Mouse (Mus musculus) embryo, embryonic 10 days (tissue): ENCODE measurements around the gene Nkx2-2.

Experiments used
- DNase-seq: peaks from one replicate; pipeline ENCODE4 v3.0.0-alpha.2; 2015; ENCODE audit warnings: low spot score

Nkx2-2 gene

DNA sequence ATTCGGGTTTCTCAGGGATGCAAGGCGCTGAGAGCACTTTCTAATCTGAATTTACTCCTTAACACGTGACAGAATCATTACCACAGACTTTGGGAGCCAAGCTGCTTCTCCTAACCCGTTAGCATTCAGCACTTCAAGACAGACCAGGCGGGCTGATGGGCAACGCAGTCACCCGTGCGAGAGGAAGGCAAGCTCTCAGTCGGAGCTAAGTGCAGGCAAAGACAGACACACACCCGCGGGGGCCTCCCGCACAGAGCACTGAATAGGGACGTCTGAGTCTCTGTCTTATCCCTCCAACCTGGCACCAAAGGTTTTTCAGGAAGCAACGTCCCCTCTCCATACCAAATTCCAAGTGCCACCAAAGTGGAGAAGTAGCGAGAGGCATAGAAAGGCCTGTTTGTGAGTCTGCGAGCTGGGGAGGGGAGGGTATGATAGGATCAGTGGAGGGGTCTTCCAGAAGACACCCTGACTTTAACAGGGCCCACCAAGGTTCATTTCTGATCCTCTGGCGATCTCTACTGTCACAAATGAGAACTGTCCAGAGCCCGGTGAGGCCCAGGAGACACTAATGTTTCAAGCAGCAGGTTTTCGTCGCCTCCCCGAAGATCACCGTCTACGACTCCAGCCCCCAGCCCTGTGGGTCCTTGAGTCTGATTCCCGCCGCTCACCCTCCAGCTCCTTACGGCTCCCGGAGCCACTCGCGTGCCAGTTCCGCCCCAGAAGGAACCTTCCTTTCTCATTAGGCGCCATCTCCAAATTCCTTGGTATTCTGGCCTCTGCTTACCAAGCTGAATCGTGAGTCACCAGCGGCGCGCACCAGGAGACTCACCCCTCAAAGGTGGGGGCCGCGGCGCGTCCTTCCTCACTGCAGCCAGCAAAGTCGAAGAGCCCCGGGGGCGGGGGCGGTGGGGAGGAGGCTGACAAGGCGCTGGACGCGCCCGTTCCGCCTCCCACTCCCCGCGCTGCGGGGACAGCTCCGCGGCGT, at the start of gene Nkx2-2:
Gene Nkx2-2, minus strand, starts transcription at position 973 of the 985 bp plus-strand sequence.
- peak; percentile 49 for DNase-seq

DNA sequence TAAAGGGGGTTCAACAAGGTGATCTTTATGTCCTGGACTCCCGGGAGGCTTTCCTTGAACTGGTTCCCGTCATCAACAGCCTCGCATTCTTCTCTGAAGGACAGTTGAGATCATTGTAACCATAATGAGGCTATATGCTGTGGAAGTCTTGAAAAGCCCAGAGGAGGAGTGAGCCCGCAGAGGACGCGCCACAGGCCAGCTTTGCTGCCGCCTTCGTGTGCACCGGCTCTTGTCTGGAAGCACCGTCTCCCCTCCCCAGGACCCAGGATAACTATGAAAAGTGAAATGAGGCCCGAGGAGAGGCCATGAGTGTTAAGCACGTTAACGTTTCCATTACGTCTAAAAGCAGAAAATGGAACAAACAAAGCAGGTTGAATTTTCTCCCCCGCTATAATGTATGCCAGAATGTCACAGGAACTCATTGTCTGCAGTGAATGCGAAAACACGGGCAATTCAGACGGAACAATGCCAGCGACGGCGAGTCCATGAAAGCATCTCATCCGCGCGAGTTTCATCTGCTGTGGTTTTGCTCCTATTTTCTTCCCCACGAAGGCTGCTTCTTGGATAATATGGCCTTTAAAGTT, 41.8 kb upstream of the Nkx2-2 start:
- DNase-seq, result no peak

DNA sequence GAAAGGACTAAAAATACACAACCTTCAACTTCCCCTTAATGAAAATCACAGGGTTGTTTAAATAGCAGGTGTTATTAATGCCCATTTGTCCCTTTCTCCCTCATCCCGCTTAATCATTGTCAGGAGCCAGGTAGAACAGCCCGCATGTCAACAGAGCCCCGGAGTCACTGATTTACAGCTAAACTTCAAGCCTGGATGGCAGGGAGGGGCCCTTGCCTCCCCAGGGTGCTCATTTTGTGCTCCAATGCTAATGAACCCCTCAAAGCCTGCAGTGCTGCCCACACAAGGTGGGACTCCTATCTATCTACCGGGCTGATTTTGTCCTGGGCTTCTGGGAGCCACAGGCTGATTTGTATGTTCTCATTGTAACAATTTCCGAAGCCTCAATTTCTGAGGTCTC, 37.1 kb upstream of the Nkx2-2 start:
- DNase-seq, result no peak

DNA sequence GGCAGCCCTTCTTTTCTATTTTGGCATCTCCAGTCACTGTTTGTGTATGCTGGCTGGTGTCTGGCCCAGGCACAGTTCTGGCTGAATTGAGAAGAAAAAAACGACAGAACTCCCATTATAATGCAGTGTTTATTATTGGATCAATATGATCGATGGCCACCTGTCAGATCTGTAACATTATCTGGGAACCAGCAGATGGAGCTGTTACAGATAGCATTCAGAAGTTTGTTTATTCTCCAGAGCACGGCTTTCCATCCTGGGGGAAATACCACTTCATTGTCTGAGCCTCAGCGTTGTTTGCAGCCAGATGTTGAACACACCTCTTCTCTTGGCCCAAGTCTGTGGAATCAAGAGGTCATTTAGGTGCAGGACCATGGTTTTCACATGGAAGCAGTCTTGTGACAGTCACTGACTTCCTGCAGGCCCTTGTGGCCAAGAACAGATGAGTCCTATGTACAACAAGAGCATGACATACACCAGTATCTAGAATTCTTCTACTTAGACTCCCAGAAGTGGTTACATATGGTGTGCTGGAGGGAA, 11.1 kb upstream of the Nkx2-2 start:
- DNase-seq, result peak; percentile 41

DNA sequence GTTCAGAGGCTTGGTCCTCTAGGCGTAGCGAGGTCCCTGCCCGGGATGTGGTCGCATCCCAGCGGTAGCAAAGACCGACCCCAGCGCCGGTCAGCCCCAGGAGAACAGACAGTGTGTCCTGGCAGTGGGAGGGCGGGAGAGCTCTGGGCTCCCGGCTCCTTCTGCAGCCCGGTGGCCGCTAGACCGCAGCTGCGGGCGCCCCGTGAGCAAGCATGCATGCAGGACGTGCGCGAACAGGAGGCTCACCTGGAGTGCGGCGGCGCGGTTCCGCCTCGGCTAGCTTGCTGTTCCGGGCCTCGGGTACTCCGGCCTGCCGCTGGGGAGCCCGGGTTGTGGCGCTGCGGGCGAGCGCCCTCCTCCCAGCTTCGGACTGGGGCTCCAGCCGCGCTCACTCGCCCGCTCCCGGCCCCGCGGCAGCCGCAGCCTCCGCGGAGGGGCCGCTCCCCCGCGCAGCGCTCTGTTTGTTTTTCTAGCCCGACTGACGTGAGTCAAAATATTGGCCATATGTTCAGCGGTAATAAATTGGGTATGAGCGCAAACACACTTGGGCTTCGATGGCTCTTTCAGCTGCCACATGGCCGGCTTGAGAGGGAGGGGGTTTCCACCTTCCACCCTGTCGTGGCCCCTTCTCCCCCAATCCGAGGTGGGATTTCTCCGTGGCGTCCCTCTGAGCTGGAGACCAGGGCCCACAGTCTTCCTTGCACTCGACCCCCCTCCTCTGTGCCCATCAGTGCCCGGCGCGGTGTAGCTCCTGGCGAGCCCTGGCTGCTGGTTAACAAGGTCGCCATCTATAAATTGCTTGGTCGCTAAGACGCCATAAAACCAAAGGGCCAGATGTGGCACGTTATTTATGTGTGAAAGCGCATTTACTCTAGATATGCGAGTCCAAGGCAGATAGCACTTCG, 920 bp upstream of the Nkx2-2 start:
- DNase-seq, result peak; percentile 48

DNA sequence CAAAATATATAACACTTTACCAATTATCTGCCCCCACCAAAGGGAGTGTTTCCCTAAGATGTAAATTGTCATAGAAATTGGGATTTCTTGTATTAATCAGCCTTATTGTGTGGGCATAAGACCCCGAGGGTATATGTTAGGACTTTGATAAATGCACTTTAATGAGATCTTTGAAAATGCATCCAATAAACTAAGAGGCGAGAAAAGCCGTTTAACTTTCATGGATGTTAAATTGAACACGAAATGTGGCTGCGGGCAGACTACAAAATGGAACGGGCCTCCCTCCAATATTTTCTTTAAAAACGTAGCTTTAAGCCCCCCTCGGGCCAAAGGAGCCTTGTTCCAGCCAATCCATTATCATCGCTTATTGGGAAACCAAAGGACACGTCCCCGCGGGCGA, 1.3 kb downstream of the Nkx2-2 start:
- DNase-seq, result no peak

DNA sequence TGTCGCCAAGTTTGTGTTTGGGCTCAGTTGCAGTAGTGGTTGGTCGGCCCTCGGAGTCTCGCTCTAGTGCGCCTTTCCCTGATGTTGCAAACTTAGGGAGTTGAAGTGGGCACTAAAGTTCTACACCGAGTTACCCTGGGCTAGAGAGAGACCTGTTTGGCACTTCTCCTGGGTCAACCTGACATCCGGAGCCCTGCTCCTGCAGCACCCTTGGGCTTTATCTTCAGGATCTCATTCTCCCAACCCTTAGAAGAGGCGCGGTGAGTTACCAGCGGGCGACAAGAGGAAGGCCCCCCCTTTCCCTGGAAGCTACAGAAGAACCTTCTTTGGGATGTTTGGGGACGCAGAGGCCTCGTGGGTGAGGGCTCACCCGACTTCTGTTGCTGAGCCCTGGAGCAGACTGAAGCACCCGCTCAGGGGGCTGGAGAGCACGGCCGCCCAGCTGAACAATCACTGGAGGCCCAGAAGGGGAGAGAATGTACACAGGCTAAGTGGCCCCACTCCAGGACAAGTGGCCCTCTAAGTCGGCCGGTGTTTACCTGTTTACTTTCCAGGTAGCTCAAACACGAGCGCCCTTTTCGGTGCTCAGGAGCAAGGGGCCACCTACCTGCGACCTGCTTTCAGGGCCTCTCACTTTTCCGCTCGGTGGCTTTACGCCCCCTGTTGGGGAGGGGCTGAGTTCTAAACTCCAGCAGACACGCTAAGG, 3.6 kb downstream of the Nkx2-2 start:
- DNase-seq, result no peak

DNA sequence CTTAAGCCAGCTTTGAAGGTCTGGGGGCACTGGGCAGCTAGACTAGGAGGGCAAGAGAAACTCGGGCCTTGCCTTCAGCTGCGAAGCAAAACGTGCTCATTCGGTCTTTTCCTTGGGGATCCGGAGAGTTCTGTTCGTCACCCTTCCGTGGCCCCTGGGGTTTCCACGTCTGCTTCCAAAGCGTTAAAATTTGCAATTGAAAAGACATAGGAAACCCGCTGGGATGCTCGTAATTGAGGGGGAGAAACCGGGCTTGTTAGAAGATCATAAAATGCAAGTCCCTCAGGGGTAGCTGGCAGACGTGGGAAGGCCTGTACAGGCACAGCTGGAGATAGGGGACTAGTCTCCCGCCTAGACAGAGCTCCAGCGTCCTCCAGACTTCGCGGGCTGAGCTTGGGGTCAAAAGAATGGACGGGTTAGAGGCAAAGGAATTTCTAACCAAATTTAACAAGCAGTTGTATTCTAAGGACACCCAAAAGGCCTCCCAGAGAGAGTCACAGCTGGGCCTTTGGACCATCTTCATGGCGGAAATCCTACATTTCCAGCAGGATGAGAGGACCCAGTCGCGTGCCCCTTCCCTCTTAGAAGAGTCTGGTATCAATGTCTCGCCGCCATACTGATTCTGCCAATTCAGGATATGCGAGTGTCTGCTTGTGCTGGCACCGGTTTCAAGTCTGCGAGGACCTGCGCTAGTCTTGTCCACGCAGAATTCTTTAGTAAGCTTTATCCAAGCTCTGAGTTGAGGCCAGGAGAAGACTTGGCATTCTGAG, 4.3 kb downstream of the Nkx2-2 start:
- DNase-seq, result no peak

DNA sequence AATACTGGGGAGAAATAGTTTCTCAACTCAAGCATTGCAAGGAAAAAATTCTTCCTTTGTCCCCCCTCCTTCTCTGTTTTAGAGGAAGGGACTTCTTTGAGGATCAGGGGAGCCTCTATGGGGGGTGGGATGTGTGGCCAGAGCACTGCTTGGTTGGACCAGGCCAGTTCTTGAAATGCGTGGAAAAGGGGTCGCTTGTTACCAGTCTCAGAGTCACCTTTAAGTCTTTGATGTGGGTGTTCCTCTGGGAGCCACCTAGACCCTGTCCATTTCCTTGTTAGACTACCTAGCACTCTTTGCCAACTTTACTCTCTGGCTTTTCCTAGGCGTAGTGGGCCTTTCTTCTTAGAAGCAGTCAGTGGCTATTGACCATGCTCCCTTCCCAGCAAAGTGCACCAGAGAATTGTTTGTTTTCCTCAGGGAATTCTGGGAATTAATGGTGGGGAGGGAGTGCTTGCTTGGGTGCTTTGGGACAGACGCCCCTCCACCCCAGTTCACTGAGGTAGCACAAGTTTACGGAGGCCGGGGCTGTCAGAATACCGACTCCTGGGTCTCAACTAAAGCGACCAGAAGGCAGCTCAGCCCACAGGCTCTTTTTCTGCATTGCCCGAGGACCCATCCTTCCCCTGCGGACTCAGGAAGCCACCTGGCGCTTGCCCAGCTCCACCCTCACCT, 5.0 kb downstream of the Nkx2-2 start:
- DNase-seq, result no peak

DNA sequence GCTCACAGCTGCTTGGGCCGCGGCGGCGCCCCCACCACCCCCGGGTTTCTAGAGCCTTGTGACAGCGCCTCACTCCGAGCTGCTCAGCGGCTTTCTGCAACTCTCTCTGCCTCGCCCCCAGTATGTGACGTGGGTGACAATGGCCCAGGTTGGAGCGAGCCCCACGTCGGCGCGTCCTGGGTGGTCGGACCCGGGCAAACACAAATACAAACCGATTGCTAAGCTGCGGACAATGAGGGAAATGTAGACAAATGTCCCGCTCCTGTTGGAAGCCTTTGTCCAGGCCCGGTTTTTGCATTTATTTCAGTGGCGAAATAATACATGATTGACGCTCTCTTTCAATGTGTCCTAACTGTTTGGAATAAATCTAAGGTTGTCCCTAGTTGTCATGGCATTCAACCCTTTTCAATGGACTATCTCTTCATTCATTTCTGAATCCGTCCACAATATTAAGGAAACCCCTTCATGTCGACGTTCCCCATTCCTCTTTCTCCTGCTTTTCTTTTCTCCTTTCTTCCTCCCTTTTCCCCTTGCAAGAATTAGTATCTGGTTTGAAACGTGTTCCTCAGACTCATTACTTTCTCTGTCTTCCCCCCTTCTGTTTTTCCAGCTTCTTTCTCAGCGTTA, 5.9 kb downstream of the Nkx2-2 start:
- DNase-seq, result peak; percentile 75

DNA sequence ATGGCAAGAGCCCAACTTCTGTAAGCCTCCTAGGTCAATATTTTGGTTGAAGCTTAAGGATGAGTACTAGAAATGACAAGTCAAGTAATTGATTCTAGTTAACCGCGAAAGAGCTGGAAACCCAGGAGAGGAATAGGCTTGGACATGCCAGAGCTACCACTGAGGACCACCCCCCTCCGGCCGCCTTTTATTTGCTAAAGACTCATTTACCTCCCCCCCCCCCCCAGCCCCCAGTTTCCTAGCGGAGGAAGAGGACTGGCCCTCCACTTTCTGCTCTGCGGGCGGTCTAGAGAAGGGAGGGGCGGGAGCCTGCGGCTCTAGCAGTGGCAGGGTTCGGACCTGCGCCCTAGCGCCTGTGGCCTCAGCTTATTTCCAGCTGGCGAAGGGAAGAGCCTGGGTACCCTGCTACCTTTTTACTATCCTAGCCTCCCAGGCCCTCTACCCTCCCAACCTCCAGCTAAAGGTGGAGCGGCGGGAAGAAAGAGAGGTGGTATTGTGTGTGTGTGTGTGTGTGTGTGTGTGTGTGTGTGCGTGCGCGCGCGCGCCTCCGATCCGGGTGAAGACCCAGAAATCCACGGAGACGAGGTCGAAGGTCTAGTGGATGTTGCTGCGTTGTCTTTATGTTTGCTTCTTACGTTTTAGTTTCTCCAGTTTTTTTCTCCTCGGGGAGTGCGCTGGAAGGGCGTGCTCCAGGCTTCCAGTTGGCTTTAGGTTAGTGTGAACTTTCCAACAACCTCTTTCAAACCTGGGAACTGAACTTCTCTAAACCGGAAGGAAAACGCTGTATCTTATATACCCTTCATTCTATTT, 6.8 kb downstream of the Nkx2-2 start:
- DNase-seq, result peak; percentile 44

DNA sequence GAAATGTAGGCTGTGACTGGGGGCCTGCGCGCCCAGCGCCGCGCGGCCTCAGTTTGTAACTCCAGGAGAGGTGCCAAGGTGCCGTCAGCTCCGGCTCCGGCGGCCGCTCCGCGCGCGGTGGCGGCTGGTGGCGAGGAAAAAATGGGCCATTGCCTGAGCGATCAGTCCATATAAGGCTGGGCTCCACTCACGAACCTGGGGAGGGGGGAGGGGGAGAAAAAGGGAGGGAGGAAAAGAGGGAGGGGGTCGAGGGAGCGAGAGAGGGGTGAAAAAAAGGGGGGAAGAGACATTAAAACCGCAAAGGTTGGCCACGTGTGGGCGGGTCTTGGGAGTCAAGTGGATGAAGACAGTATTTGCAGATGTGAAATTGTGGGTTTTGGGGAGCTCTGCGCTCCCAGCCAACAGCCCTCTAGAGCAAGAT, 7.8 kb downstream of the Nkx2-2 start:
- DNase-seq, result no peak

DNA sequence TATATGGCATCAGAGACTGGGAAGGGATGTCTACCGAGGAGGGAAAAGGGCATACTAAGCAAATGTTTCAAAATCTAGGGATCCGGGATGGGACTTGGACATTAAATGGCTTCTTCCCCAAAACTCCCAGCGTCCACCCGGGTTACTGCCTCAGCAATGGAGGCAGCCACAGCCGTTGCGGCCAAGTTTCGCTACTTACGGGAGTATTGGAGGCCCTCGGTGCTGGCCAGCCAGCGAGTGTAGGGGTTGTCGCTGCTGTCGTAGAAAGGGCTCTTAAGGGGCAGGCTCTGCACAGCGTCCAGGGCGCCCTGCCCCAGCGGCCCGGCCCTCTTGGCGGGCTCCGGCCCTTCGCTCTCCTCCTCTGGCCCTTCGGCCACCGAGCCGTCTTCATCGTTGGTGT, 8.5 kb downstream of the Nkx2-2 start:
- DNase-seq, result peak; percentile 53

DNA sequence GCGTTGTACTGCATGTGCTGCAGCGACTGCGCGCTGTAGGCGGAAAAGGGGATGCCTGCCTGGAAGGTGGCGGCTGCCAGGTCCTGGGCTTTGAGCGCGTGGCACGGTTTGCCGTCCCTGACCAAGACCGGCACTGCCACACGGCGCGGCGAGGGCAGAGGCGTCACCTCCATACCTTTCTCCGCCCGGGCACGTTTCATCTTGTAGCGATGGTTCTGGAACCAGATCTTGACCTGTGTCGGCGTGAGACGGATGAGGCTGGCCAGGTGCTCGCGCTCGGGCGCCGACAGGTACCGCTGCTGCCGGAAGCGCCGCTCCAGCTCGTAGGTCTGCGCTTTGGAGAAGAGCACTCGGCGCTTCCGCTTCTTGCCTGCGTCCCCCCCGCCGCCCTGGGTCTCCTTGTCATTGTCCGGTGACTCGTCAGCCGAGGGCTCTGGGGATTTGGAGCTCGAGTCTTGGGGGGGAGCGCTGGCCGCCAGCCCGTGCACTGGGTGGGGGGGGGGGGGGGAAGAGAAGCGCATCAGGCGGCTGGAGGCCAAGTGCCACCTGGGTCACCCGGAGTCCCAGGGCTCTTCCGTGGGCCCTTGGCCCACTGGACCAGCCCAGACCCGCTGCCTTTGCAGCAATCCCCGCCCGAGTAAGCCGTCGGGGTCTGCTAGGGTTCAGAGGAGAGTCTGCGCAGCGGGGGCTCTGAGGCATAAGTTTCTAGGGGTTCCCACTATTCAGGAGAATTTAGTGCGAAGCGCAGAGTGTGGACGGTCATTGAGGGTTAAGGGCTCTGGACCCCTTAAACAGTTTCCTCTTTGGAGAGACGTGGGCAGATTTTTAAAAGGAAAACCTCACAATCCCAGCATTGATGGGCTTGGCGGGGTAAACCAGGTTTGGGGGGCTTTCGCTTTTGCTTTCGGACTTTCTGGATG, 9.7 kb downstream of the Nkx2-2 start:
- peak; percentile 27 for DNase-seq

DNA sequence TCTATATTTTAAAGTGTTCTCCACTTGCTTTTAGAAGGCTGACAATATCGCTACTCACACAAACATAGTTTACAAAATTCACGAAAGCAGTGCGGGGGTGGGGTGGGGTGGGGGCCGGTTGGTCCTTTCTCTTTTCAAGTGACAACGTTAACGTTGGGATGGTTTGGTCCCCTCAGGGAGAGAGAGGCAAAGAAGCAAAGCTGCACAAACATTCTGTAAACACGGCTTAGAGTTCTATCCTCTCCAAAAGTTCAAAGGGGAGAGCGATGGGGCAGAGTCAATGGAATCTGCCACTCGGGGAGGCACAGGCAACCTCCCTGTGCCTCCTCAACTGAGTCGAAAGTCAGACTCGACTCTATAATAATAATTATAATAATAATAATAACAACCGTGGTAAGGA, 10.5 kb downstream of the Nkx2-2 start:
- DNase-seq, result no peak

DNA sequence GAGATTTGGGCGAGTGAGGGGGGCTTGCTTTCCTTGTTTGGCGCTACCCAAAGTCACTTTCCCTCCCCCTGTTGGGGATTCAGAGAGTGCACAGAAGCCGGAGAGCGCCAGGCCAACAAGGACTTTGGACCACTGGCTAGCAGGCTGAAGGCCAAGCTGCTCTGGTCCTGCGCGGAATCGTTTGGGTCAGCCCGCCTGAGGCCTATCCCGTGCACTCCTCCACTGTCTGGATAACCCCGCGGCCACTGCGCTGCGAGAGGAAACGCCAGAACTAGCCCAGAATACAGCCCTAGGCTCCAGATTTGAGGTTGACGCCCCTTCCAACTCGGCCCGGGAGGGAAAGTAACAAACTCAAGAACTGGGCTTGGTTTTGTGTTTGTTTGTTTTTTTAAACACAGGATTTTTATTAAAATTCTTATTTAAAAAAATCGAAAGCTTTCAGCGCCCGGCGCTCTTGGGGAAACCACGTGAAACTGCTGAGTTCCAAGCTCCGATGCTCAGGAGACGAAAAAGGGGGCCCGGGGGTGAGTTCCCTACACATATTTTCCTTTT, 11.3 kb downstream of the Nkx2-2 start:
- DNase-seq, result peak; percentile 57
